Mouse (Mus musculus): ENCODE measurements around the gene Lrrc26.

Lrrc26 gene

DNA sequence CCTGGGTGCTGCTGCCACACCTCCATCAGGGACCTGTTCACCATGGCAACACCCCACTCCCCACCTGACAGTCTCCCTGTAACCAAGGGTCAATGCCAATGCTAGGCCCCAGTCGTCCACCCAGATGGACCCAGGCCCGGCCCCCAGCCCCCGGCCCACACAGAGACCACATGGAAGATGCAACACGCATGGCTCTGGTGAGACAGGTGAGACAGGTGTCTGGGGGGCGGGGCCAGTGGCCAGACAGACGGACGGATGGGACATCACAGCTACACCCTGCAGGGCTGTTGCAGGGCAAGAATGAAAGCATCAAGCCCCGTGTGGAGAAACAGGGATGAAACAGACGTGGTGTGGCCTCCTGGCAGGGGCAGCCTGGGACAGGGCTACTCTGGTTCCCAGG, 4.0 kb downstream of the Lrrc26 start:
- no peak for DNase-seq (ENCODE audit: low spot score in 2 of 2)

DNA sequence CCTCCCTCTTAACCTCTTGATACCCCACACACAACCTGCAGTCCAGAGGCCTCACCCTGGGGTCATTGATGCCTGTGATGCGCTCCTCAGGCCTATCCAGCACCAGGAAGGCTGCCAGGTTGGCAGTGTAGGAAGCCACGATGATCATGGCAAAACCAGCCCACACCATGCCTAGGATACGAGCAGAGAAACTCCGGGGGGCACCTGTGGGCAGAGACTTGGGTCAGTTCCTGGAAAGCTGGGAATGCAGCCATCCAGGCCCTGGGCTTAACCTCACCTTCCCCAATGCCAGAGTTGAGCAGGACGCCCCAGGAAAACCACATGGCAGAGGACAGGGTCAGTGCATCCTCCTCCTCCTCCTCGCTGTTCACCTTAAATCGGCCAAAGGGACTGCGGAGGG, 7.4 kb downstream of the Lrrc26 start:
- DNase-seq (ENCODE audit: low spot score in 2 of 2): no peak

DNA sequence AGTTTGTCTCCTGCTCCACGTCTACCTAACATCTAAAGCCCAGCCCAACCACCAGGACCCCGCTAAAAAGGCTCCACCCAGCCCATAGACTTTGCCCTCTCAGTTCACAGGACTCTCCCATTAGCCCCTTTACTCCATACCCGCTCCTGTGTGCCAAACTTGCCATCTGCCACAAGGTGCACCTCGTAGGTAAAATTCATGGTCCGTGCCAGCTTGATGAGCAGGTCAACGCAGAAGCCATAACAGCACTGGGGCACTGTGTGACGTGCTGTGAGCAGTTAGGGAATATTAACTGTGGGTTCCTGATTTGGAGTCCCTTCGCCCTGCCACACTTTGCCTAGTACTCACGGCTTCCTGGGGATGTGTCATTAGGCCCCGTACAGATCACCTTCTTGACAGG, 8.3 kb downstream of the Lrrc26 start:
- DNase-seq (ENCODE audit: low spot score in 2 of 2): no peak

DNA sequence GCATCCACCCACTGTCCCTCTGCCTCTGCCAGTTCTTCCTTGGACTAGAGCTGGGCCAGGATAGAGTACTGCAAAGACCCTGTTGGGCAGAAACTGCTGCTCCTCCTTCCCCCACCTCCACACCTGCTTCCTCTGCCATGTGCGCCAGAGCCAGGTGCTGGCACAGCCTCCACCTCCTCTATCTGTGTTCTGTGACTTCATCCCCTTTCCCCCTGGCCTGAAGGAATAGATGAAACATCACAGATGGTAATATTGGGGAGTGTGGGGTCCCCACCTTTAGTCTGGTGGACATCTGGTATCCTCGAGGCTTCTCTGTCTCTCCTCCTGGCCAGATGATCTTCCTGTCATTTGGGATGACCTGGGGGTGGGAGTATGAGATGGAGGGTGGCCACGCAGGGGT, 13.7 kb downstream of the Lrrc26 start:
- no peak for DNase-seq (ENCODE audit: low spot score in 2 of 2)

DNA sequence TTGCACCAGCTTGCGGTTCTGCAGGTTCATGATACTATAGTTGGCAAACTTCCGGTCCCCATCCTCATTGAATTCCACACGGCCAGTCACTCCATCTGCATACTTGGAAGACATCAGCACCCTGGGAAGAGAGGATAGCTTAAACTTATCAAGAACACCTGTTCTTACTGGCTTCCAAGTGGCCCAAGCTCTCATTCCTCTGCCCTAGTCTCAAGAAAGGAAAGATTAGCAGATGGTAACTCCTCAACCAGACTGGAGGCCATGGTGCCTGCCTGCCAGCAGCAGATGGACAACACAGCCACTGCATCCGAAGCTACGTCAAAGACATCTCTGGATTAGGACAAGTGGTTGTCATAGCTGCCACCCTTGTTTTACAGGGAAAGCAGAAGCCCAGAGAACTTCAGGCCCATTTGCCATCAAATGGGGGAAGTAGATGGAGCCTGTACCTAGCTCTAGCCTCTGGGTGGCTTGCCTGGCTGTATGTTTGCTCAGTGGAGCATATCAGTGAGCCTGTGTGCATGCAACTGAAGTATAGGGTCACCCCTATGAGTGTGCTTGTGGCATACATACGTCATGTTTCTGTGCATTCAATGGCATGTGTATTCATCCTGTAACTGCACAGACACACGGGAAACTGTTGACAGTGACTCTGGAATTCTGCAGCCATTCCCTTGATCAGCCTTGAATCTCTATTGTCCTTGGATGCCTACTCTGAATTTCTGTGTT, 14.4 kb downstream of the Lrrc26 start:
- DNase-seq (ENCODE audit: low spot score in 2 of 2): no peak

DNA sequence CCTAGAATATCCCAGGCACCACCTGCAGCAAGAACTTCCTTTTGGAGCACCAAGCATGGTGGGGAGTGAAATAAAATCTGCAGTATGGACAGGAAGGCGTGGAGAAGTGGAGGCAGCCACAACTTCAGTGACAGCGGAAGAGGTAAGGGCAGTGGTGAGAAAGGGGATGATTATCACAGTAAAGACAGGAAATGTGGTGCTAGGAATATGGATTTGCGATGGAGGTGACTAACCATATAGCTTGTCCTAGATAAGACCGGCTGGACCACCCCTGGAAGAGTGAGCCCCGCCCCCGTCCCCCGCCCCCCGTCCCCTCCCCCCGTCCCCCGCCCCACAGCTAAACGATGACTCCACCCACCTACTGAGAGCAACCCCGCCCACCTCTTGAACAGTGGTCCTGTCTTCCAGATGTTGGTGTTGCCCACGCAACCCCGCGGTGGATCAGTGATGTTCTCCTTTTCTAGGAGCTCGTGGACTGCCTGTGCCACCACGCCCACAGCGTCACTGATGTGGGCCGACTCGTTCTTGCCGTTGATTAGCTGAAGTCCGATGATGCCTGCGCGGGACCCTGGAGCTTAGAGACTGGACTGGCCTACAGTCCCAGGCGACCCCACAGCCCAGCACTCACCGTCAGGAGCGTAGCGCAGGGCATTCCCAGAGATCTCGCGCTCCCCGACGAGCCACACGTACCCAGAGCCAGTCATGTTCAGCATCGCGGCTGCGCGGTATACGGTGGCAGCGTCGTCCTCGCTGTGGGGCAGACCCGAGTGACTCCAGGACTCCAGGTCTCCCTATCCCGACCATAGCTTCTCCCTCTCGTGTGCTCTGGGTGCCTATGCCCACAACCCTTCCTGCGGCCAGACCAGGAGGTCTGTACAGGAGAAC, 15.2 kb downstream of the Lrrc26 start:
- no peak for DNase-seq (ENCODE audit: low spot score in 2 of 2)

DNA sequence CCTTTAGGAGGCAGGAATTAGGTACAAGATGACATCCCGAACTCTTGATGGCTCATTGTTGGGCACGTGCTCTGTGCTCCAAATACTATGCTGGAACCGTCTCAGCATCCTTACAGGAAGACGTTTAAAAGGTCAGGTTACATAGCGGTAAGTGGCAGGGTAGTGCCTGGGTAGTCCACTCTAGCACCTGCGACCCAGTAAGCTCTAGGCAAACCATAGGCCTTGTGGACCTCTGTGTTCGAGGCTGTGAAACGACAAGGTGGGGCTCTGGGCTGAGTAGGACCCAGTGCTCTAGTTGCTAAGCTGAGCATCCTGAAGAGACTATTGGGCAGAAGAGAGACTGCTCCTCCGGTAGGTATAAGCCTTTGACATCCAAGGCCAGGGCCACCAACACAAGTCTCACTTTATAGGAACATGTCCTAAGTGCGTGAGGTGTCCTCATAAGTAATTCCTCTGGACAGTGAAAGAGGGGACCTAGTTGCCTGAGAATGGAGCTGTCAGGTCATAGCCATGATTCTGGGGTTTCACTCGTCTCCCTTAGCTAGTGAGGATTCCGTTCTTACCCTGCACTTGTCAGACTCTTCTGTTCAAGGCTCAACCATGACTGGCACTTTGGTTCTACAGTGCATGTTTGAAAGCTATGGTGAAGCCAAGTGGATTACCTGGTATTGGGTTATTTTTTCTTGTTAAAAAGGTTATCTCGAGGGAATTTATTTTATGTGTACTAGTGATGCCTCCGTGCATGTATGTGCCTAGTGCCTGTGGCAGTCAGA, 16.1 kb downstream of the Lrrc26 start:
- no peak for DNase-seq (ENCODE audit: low spot score in 2 of 2)

DNA sequence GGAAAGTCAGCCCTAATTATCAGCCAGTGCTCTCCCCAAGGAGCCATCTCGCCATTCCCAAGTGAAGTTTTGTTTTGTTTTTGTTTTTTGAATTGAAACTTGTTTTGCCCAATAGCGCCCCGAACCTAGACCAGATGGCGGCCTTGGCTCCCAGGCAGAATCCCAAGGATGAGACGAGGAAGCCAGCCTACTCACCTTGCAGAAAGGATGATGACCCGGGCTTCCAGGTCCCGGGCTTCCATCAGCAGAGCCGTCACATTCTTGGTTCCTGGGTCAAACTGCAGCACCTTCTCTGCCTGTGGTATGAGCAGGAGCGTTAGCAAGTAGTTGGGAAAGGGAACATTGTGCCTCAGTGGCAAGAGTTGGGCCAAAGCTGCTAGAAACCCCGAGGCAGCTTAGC, 20.5 kb downstream of the Lrrc26 start:
- DNase-seq (ENCODE audit: low spot score in 2 of 2): no peak

DNA sequence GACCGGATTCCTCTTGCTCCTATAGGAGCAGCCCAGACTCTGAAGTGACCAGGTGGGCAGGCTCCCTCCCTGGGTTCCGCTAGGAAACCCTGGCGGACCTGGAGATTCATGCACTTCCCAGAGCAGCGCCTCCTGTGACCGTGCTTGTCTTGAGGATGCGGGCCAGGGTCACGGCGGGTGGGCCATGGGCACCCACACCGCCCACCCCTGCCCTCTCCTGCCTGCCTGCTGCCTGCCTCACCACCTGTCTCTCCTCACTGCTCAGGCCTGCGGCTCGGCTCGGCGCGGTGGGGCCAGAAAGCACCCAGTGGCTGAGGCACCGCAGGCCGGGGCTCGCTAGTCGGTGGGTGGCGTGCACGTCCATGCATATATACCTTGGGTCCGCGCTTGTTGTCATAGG, 21.3 kb downstream of the Lrrc26 start:
- DNase-seq (ENCODE audit: low spot score in 2 of 2): no peak

DNA sequence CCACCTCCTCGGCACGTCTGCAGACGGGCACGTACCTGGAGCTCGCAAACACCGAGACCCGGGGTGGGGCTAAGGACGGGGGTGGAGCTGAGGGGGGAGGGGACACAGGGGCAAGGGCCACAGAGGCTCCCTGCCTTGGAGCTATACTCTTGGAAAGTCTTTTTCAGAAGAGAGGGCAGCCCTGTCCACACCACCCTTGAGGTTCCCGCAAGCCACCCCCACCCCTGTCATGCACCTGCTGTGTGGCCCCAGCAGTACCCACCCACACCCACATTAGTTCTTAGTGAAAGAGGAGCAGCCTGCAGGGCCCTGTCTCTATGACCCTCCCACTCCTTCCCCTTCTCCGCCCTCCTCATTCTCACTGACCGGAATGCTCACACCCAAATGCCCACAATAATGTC, 21.8 kb downstream of the Lrrc26 start:
- no peak for DNase-seq (ENCODE audit: low spot score in 2 of 2)

DNA sequence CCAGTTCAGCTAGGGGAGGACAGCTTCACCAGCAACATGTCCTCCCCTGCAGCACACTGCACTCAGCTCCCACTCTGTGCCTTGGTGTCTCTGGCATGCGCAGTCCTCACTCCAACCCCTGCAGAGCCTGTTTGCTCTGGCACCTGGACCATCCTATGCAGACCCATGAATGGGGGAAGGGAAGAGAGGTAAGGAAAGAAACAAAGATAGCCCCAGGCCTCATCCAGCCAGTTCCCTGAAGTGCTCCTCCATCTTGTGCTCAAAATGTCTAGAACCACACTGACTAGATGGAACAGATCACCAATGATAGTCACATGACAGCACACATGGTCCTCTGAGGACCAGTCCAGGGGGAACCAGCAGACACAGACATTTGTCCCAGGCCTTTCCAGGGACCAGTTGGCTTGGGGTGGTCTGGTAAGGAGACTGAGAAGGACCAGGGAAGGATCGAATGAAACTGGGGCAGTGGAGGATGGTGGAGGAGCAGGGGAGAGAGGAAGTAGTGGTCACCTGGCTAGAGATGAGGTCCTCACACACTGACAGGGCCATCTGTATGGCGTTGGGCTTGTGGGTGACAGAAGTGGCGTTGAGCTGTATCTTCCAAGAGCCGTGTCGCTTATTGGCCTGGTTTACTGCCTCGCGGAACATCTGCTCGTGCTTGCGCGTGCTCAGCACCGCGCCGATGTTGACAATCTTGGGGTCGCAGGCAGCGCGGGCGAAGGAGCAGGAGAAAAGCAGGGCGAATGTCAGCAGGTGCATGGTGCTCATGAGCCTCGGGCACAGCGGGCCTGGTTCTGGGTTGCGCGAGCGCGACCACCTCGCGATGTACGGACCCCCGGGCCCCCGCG, 28.6 kb downstream of the Lrrc26 start:
- no peak for DNase-seq (ENCODE audit: low spot score in 2 of 2)

DNA sequence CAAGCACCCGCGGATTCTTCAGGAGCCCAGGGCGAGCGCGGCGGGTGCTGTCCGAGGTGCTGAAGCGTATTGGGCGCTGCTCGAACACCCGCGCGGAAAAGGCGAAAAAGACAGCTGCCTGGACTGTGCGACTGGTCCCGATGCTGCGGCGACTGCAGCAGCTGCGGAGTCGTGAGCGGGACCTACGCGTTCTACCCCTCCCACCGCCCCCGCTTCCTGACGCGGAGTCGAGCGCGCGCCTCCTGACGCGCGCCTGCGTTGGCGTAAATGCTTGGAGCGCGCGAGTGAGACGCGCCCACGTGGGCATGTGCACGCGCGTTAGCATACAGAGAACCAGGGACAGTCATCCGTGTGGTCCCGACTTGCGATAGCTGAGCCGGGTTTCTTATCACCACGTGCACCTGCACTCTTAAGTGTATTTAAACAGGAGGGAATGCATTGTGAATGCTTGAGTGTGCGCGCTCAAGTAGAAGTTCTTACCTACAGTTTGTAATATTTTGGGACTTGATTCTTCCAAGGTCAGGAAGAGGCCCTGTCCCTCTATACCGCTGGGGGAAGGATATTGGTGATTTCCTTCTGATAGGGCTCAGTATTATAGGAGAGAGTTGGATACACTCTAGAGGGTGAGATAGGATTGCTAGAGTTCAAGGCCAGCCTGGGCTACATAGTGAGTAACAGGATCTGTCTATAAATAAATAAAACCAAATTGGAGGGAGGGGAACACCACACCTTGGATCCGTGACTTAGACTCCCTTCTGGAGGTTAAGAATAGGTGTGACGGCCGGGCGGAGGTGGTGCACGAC, 29.5 kb downstream of the Lrrc26 start, which contains the start of gene Grin1:
Gene Grin1 (minus strand): TSS at position 217 of the 803 bp plus-strand sequence.
- DNase-seq (ENCODE audit: low spot score in 2 of 2): peak; percentile 32 to 78

DNA sequence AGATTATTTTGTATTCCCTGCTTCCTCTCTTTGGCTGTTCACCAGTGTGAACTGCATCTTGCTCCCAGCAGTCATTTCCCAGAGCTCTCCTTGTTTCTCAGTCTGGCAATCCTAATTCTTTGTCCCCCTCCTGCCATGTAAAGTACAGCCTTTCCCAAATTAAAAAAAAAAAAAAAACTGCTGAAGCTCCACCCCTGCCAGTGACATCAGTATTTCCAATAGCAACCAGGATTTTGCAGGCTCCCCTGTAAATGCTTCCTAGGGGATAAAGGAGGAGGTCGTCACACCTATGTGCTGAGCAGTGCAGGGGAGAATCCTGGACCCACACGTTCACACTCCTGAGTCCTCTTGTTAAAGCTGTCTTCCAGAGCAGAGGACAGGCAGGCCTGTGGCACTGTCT, 30.4 kb downstream of the Lrrc26 start:
- DNase-seq (ENCODE audit: low spot score in 2 of 2): no peak

DNA sequence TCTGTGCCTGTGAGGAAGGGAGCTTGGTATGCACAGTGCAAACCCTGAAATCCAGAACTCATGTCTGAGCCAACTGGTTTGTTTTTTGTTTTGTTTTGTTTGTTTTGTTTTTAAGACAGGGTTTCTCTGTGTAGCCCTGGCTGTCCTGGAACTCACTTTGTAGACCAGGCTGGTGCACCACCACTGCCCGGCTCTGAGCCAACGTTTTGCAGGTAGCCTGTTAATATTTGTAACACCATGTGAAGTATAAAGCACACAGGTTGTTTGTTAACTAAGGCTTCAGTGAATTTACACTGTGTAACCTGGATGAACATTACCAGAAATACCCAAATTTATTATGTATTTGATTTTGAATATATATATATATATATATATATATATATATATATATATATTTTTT, 36.3 kb downstream of the Lrrc26 start:
- no peak for DNase-seq (ENCODE audit: low spot score in 2 of 2)

DNA sequence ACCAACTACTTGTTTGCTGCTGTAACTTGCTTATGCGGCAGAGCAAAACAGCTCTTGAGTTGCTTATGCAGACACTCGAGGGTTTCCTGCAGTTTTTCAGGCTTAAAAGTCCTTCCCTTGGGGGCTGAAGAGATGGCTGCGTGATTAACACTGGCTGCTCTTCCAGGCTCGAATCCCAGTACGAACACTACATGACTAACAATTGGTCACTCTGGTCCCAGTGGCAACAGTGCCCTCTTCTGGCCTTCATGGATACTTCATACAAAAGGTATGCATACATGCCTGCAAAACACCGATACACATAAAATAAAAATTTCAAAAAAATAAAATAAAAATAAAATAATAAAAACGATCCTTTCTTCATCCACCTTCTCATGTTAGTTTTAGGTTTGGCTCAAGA, 38.7 kb downstream of the Lrrc26 start:
- peak in 1 of 2 experiments; percentile 22 for DNase-seq (ENCODE audit: low spot score in 2 of 2)

DNA sequence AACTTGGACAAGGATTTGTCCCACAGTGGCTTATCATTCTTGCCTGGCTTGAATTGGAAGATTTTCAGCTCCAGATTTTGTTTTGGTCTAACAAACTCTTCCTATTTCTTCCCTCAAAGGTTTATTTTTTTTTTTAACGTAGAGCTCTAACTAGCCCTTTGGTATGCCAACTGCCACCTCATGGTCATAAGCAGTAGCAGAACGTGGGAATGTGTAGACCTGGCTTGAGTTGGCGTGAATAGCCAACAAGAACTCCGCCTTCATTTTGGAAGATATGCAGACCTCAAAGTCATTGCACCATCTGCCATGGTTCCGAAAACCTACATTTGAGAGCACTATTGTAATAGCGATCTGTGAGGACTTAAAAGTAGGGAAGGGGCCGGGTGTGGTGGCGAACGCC, 41.8 kb downstream of the Lrrc26 start:
- DNase-seq (ENCODE audit: low spot score in 2 of 2): no peak

DNA sequence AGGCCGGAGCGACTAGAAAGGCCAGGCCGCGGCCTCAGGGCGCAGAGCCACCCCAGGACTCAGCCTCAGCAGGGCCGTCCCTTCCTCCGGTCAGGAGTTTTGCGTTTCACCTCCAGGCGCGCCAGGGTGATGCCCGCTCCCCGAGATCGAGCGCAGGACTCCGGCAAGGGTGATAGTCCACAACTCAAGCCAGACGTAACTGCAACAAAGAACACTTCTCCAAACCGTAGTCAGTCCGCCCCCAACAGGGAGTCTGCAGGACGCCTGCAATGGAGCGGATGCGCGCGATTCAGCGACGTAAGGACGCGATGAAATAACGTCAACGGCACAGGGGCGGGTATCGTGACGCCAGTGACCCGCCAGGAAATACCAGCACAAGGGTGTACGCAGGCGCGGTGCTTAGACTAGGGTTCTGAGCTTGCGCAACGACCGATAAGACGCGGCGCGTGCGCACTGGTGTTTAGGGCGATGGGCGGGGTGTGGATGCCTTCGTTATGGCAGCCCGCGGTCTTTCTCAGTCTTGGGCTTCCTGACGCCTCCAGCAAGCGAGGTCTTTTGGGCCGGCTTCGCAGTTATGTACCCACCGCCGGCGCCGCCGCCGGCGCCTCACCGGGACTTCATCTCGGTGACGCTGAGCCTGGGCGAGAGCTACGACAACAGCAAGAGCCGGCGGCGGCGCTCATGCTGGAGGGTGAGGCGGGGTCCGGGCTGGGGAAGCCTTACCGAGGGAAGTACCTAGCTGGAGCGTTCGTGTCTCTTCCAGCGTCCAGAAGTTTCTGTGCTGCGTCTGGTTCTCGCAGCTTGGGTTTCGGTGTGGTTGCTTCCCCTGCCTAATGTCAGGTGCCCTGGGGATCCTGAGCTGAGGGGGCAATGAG, 42.8 kb downstream of the Lrrc26 start, which contains the start of gene Man1b1:
Gene Man1b1 (plus strand): TSS at position 53 of the 875 bp plus-strand sequence.
- DNase-seq (ENCODE audit: low spot score in 2 of 2): peak; percentile 99

DNA sequence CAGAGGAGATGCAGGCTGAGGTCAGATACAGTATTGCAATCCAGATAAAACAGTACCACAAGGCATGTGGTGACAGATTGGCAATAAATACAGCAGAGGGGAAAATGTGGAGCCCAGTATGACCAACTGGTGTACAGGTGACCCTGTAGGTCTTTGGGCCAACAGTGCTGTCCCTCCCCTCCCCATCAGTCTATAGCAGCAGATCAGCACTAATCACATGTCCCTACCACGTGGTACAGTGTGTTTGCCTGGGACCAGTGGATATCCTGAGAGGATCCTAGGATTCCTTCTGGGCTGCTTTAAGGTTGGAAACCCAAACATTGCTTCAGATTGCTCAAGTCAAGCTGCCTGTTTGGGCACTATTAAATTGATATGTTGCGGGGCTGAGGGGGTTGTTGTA, 43.9 kb downstream of the Lrrc26 start:
- no peak for DNase-seq (ENCODE audit: low spot score in 2 of 2)

DNA sequence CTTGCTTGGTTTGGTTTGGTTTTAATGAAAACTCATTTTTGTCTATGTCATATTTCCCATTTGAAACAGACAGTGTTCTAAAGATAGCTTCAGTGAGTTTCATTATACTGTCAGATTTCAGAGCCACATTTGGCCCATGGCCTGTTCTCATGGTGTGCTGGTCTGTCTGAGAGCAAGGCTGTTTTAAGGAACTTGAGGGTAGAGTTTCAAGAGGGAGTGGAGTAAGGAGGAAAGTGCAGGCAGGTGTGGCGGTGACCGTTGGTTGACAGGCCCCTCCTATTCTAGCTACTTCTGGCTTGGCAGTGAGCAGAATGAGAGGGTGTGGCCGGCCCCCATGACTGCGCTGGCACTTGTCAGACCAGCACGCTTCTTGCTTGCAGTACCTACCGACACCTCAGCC, 48.6 kb downstream of the Lrrc26 start:
- no peak for DNase-seq (ENCODE audit: low spot score in 2 of 2)

All from thymus, postnatal 10 days (tissue).